8 mouse cellular contexts compared by ENCODE assay signal in the genomic region with DNA sequence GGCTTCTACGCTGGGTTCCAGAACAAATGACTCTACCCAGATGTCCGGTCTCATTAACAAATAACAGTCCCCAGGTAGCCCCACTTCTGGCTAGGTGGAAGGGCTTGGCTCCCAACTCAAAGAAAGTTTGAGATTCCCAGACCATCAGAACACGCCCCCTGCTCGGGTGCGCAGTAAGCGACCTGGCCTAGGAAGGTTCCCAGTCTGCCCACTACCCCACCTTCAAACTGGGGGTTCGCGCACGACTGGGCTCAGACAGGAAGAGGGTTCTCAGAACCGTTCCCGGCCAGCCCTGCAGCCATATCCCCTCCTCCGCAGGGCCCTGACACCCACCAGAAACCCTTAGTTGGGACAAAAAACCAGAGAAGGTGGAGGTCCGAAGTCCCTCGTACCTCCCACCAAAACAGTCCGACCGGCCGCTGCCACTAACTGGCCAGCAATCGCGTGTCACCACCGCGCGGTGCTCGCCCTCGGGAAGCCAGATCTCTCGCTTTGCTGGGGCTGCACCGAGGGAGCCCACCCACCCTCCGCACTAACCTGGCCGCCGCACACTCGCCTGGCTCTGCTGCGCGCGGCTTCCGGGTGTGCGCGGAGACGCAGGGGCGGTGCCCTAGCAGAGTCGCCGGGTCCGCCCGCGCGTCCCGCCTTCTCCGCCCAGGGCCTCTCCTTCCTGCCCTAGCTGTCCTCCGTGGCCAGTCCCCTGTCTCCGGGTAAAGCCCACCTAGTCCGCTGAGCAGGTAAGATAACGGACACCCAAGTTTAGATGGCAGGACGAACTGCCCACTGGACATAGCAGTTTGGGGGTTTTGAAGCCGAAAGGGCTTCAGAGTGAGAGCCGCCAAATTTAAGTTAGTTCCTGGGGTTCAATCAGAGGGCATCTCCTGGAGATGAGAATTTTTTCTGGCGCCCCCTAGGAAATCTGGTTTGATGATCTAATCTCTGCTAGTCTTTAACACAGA. TPM values are rescaled to one million over a fixed set of nuclear protein-coding genes. Genes with fewer than 3 reads are reported as not detected.
DNase-seq lines count a peak whose midpoint lies in the region; ATAC-seq and TF ChIP-seq lines count a peak whose summit lies in the region.

TSS of gene Tradd (minus strand) at position 586 of the 959 bp plus-strand sequence.
TSS of gene Fbxl8 (plus strand) at position 625 of the 959 bp plus-strand sequence.

- WGBS in lung, postnatal 0 days, result 1% methylated on average over 53 of the region's 54 CpGs

- no peak; the same call in 1 of the 2 replicates for TF ChIP-seq CTCF in lung, postnatal 0 days (IDR thresholded peaks at IDR 0.05)

- peak within 1 kb of the TSS; percentile 26; the same call in 1 of the 2 replicates for H3K27ac ChIP-seq in lung, postnatal 0 days (ENCODE audit: low read length)

- H3K36me3 ChIP-seq in lung, postnatal 0 days (ENCODE audit: insufficient read depth, low read length), result no peaks in the 10 kb centered on the region

- DNase-seq in 3T3-L1 (ENCODE audit: low read depth, low spot score) (peak; percentile 83), ZHBTc4 (ENCODE audit: low read depth, low spot score) (peak; percentile 62)
- DNase-seq in embryo, embryonic 9.5 days (ENCODE audit: extremely low spot score), result peak; percentile 78
- peak; percentile 80 to 83 for DNase-seq in heart, adult 9 months (ENCODE audit: low spot score in 2 of 2)
- peak; percentile 60 to 75 for DNase-seq in kidney, adult 8-10 months
- peak; percentile 86 for DNase-seq in lung, postnatal 0 days (ENCODE audit: low spot score)
- DNase-seq in ovary, postnatal 10 days (ENCODE audit: low spot score), result peak; percentile 38
- DNase-seq in frontal cortex, adult 2 months (ENCODE audit: extremely low spot score in 1 of 2, low spot score in 1 of 2), result no peak

- H3K9me3 ChIP-seq in lung, postnatal 0 days (ENCODE audit: low read length), result no peaks in the 10 kb centered on the region

- H3K27me3 ChIP-seq in lung, postnatal 0 days (replicated peaks; ENCODE audit: insufficient read depth, low read length), result peaks cover 19% of the 10 kb centered on the region; the same call in 1 of the 2 replicates

- H3K4me3 ChIP-seq in lung, postnatal 0 days (ENCODE audit: low read depth, low read length), result peak within 1 kb of the TSS; percentile 63

- peak; percentile 66 for ATAC-seq in lung, postnatal 0 days

- peak within 1 kb of the TSS; percentile 55 for H3K9ac ChIP-seq in lung, postnatal 0 days (replicated peaks; ENCODE audit: low read depth)

- H3K4me1 ChIP-seq in lung, postnatal 0 days (ENCODE audit: insufficient read depth, low read depth, low read length), result peaks cover 27% of the 10 kb centered on the region

- peak within 1 kb of the TSS; percentile 90 for H3K4me2 ChIP-seq in lung, postnatal 0 days (replicated peaks; ENCODE audit: low read depth, low read length)

- no peak for TF ChIP-seq EP300 in lung, postnatal 0 days (IDR thresholded peaks at IDR 0.05)

RNA-seq across cellular contexts. Expression of gene Tradd, which starts in this region (rescaled TPM):
- polyA plus RNA-seq in lung, postnatal 0 days (2015; fragmentation: Nextera tagmentation; extraction: Ambion mirVana), result 35.5 and 35.8 TPM in 2 replicates
- polyA plus RNA-seq in frontal cortex, adult 2 months (2012; rRNA removed), result 8.4 and 8.7 TPM in 2 replicates

RNA-seq across cellular contexts. Expression of gene Fbxl8, which starts in this region (rescaled TPM):
- polyA plus RNA-seq in lung, postnatal 0 days (2015; fragmentation: Nextera tagmentation; extraction: Ambion mirVana), result 6.0 and 6.6 TPM in 2 replicates
- 2.0 and 2.1 TPM in 2 replicates for polyA plus RNA-seq in frontal cortex, adult 2 months (2012; rRNA removed)

Comparison
In these comparisons a context has a peak if more than half of its experiments do, and no peak if none do; other contexts are left out.
1. DNase-seq: peak in 3T3-L1 (single experiment), ZHBTc4 (single experiment), embryo, embryonic 9.5 days (single experiment), heart, adult 9 months (2 of 2), kidney, adult 8-10 months (2 of 2), lung, postnatal 0 days (single experiment) and ovary, postnatal 10 days (single experiment); none in frontal cortex, adult 2 months (0 of 2).